Mouse (Mus musculus) E14TG2a.4 (cell line): Measurements from ENCODE around the gene Aoc3.

Experiments
- CTCF ChIP-seq: conservative IDR thresholded peaks from 2 replicates; pipeline ENCODE4 v1.5.1; 2014; ENCODE audit warnings: low read length
- NANOG ChIP-seq: IDR thresholded peaks from 2 replicates; pipeline ENCODE4 v1.6.1; 2014; ENCODE audit warnings: borderline replicate concordance, low read length, mixed read lengths

DNA sequence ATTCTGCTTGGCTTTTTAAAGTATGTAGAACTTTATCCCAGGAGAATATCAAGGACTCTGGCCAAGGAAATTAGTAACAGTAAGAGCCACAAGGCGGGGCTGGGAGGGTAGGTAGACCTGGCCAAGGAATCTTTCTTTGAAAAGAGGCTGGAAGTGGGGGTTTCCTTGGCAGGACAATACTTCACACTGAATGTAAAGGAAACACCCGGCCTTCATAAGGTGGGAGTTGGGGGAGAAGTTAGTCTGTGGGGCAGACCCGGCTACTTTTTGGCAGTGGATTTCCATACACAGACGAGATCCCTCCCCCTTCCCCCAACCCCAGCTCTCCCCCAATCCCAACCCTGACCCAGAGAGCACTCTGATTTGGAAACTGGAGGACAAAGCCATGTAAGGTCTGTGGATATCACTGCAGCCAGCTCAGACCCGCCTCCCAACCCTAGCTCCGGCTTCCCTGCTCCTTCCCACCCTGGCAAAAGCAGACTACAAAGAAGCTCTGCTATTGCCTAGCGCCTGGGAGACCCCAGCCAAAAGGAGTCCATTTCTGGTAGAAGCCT, at the start of gene Aoc3:
- TF ChIP-seq CTCF (no peak), NANOG (no peak)
